Mouse (Mus musculus): Measurements from ENCODE around the gene Gprin2. TPM values are rescaled to one million over a fixed set of nuclear protein-coding genes. Genes with fewer than 3 reads are reported as not detected.

Gprin2 gene
- polyA plus RNA-seq (2014; fragmentation: Illumina TruSeq; extraction: RNeasy Lipid Tissue Mini Kit (QIAGEN cat#74804); ENCODE audit: low read depth, low replicate concordance): 0.06 TPM

GRCm38 (mm10) chr14:34201231-34202035 is at the start of gene Gprin2:
Gene Gprin2, minus strand, starts transcription at chr14:34201653.

GRCm38 (mm10) chr14:34219295-34219694 is 17.8 kb upstream of the Gprin2 start, which contains the start of gene Syt15:
Gene Syt15, plus strand, starts transcription at chr14:34219595.

GRCm38 (mm10) chr14:34152342-34152741 is 49.1 kb downstream of the Gprin2 start, which contains the start of gene Npy4r:
Gene Npy4r, minus strand, starts transcription at chr14:34152489.

Other genes with a start within 250 kb of the Gprin2 start
- not detected for gene Rbp3, start 247.7 kb downstream of the Gprin2 start, polyA plus RNA-seq (2014; fragmentation: Illumina TruSeq; extraction: RNeasy Lipid Tissue Mini Kit (QIAGEN cat#74804); ENCODE audit: low read depth, low replicate concordance)
- gene Zfp488, start 222.9 kb downstream of the Gprin2 start, polyA plus RNA-seq (2014; fragmentation: Illumina TruSeq; extraction: RNeasy Lipid Tissue Mini Kit (QIAGEN cat#74804); ENCODE audit: low read depth, low replicate concordance): 0.24 TPM
- 37.4 TPM for gene Gm30083, start 186.5 kb downstream of the Gprin2 start, polyA plus RNA-seq (2014; fragmentation: Illumina TruSeq; extraction: RNeasy Lipid Tissue Mini Kit (QIAGEN cat#74804); ENCODE audit: low read depth, low replicate concordance)
- gene Gm5460, start 184.9 kb downstream of the Gprin2 start, polyA plus RNA-seq (2014; fragmentation: Illumina TruSeq; extraction: RNeasy Lipid Tissue Mini Kit (QIAGEN cat#74804); ENCODE audit: low read depth, low replicate concordance): 34.0 TPM
- gene Antxrl, start 148.9 kb downstream of the Gprin2 start, polyA plus RNA-seq (2014; fragmentation: Illumina TruSeq; extraction: RNeasy Lipid Tissue Mini Kit (QIAGEN cat#74804); ENCODE audit: low read depth, low replicate concordance): 118 TPM
- gene Anxa8, start 115.7 kb downstream of the Gprin2 start, polyA plus RNA-seq (2014; fragmentation: Illumina TruSeq; extraction: RNeasy Lipid Tissue Mini Kit (QIAGEN cat#74804); ENCODE audit: low read depth, low replicate concordance): 0.14 TPM
- 4.1 TPM for gene A630023A22Rik, start 98.9 kb downstream of the Gprin2 start, polyA plus RNA-seq (2014; fragmentation: Illumina TruSeq; extraction: RNeasy Lipid Tissue Mini Kit (QIAGEN cat#74804); ENCODE audit: low read depth, low replicate concordance)
- 0.06 TPM for gene Npy4r, start 49.2 kb downstream of the Gprin2 start, polyA plus RNA-seq (2014; fragmentation: Illumina TruSeq; extraction: RNeasy Lipid Tissue Mini Kit (QIAGEN cat#74804); ENCODE audit: low read depth, low replicate concordance)
- gene Syt15, start 17.9 kb upstream of the Gprin2 start, polyA plus RNA-seq (2014; fragmentation: Illumina TruSeq; extraction: RNeasy Lipid Tissue Mini Kit (QIAGEN cat#74804); ENCODE audit: low read depth, low replicate concordance): 0.24 TPM
- 9.5 TPM for gene Shld2, start 108.8 kb upstream of the Gprin2 start, polyA plus RNA-seq (2014; fragmentation: Illumina TruSeq; extraction: RNeasy Lipid Tissue Mini Kit (QIAGEN cat#74804); ENCODE audit: low read depth, low replicate concordance)
- 21.9 TPM for gene Glud1, start 109.1 kb upstream of the Gprin2 start, polyA plus RNA-seq (2014; fragmentation: Illumina TruSeq; extraction: RNeasy Lipid Tissue Mini Kit (QIAGEN cat#74804); ENCODE audit: low read depth, low replicate concordance)
- gene Fam25c, start 153.8 kb upstream of the Gprin2 start, polyA plus RNA-seq (2014; fragmentation: Illumina TruSeq; extraction: RNeasy Lipid Tissue Mini Kit (QIAGEN cat#74804); ENCODE audit: low read depth, low replicate concordance): not detected
- not detected for gene Sncg, start 173.1 kb upstream of the Gprin2 start, polyA plus RNA-seq (2014; fragmentation: Illumina TruSeq; extraction: RNeasy Lipid Tissue Mini Kit (QIAGEN cat#74804); ENCODE audit: low read depth, low replicate concordance)
- 0.41 TPM for gene Mmrn2, start 173.8 kb upstream of the Gprin2 start, polyA plus RNA-seq (2014; fragmentation: Illumina TruSeq; extraction: RNeasy Lipid Tissue Mini Kit (QIAGEN cat#74804); ENCODE audit: low read depth, low replicate concordance)

All from testis, adult 10 weeks (tissue).